Mouse (Mus musculus) CD4-positive naive resting alpha-beta T cell, adult 76 days (primary cell): ENCODE results near the gene Gm6871. TPM values are rescaled to one million over a fixed set of nuclear protein-coding genes. Genes with fewer than 3 reads are reported as not detected.

Experiments
- total RNA-seq: library from RNA; stranded (reverse); gene quantifications from one replicate; pipeline ENCODE4 v1.2.4, GENCODE M21; 2023

The Gm6871 gene
- total RNA-seq: not detected

GRCm38 (mm10) chr7:41573562-41573961 is at the start of gene Gm6871:
Gene Gm6871 (minus strand): TSS chr7:41573662.

GRCm38 (mm10) chr7:41599034-41599813 is 25.8 kb upstream of the Gm6871 start, which contains the start of gene 2610021A01Rik:
Gene 2610021A01Rik (plus strand): TSS chr7:41599230.

GRCm38 (mm10) chr7:41499389-41500049 is 73.9 kb downstream of the Gm6871 start, which contains the start of the genes Gm20449 and AW146154:
Gene Gm20449 (minus strand): TSS chr7:41499417.
Gene AW146154 (minus strand): TSS chr7:41499890.

Other genes starting within 250 kb of the Gm6871 start
- 14.5 TPM for gene AI987944, start 180.3 kb downstream of the Gm6871 start, total RNA-seq
- not detected for gene Vmn2r57, start 125.0 kb downstream of the Gm6871 start, total RNA-seq
- gene Gm20449, start 74.2 kb downstream of the Gm6871 start, total RNA-seq: 1.2 TPM
- 4.7 TPM for gene AW146154, start 73.8 kb downstream of the Gm6871 start, total RNA-seq
- 31.6 TPM for gene 2610021A01Rik, start 25.6 kb upstream of the Gm6871 start, total RNA-seq
- 19.1 TPM for gene Zfp788, start 59.5 kb upstream of the Gm6871 start, total RNA-seq